Comparison of ENCODE assay signal across 25 mouse cellular contexts in genomic region chr14:79836186-79836585, GRCm38 (mm10).
A peak's percentile ranks its signal among the peaks of the same experiment; 100 is the strongest.
DNase-seq lines count a peak whose midpoint lies in the region; ATAC-seq and TF ChIP-seq lines count a peak whose summit lies in the region.
"Had no signal": no experiment of that assay in that cellular context is flagged by ENCODE, and none has a peak within 500 bp of the region (broad histone marks: within the 10 kb centered on the region; RNA-seq: fewer than 3 reads in every experiment).

No protein-coding gene starts in this region.

- no peak for ATAC-seq in stomach, postnatal 0 days (ENCODE audit: low FRiP score, low TSS enrichment)
- ATAC-seq: forebrain, embryonic 14.5 days; forebrain, postnatal 0 days; hindbrain, postnatal 0 days; inflammation-experienced regulatory T-cells, adult 6 months; intestine, embryonic 16.5 days; Patski had no signal

- H3K36me3 ChIP-seq in E14TG2a.4 (ENCODE audit: insufficient read depth, low read length) (no peaks in the 10 kb centered on the region), ES-Bruce4 (ENCODE audit: control insufficient read depth, insufficient read depth, low read length, poor library complexity, severe bottlenecking) (no peaks in the 10 kb centered on the region)
- no peaks in the 10 kb centered on the region for H3K36me3 ChIP-seq in stomach, postnatal 0 days (ENCODE audit: control insufficient read depth, insufficient read depth, low read length)
- H3K36me3 ChIP-seq: embryonic facial prominence, embryonic 12.5 days; embryonic facial prominence, embryonic 15.5 days; G1E; hindbrain, embryonic 13.5 days had no signal

- no peak overlapping the region for H3K9ac ChIP-seq in ES-Bruce4 (ENCODE audit: low read depth, poor library complexity, severe bottlenecking)
- H3K9ac ChIP-seq in stomach, postnatal 0 days (ENCODE audit: low read length) = no peak overlapping the region
- H3K9ac ChIP-seq: embryonic facial prominence, embryonic 12.5 days; embryonic facial prominence, embryonic 15.5 days; forebrain, postnatal 0 days; hindbrain, embryonic 13.5 days had no signal

- no peak for TF ChIP-seq CTCF in E14TG2a.4 (conservative IDR thresholded peaks at IDR 0.05; ENCODE audit: low read length)
- TF ChIP-seq CTCF in ES-Bruce4 (IDR thresholded peaks at IDR 0.05; ENCODE audit: low read depth, low read length) = no peak
- no peak for TF ChIP-seq CTCF in stomach, postnatal 0 days (IDR thresholded peaks at IDR 0.05; ENCODE audit: low read depth)
- no peak for TF ChIP-seq CTCF in lung, adult 2 months (IDR thresholded peaks at IDR 0.05; ENCODE audit: insufficient read depth, low read length)

- H3K27me3 ChIP-seq in E14TG2a.4 (ENCODE audit: insufficient read depth, low read length) = peaks cover 9% of the 10 kb centered on the region; the same call in 1 of the 2 replicates
- H3K27me3 ChIP-seq in ES-Bruce4 (ENCODE audit: control insufficient read depth, insufficient read depth, low read length, poor library complexity, severe bottlenecking) = 0 out of 2 replicates have a peak, but pooled peaks cover 2% of the 10 kb centered on the region
- H3K27me3 ChIP-seq in stomach, postnatal 0 days (ENCODE audit: control insufficient read depth, insufficient read depth, low read length) = no peaks in the 10 kb centered on the region
- H3K27me3 ChIP-seq: embryonic facial prominence, embryonic 12.5 days; embryonic facial prominence, embryonic 15.5 days; hindbrain, embryonic 13.5 days had no signal

- no peak overlapping the region for H3K27ac ChIP-seq in ES-Bruce4 (ENCODE audit: insufficient read depth, low read length)
- H3K27ac ChIP-seq in stomach, postnatal 0 days (replicated peaks) = no peak overlapping the region
- H3K27ac ChIP-seq: embryonic facial prominence, embryonic 12.5 days; embryonic facial prominence, embryonic 15.5 days; gastrocnemius, adult 2 months; hindbrain, embryonic 13.5 days; hindbrain, postnatal 0 days had no signal

- H3K4me1 ChIP-seq in E14TG2a.4 (replicated peaks; ENCODE audit: low read depth, low read length) (peaks cover 12% of the 10 kb centered on the region), ES-Bruce4 (ENCODE audit: control insufficient read depth, insufficient read depth, low read length) (no peaks in the 10 kb centered on the region)
- no peaks in the 10 kb centered on the region for H3K4me1 ChIP-seq in stomach, postnatal 0 days (replicated peaks; ENCODE audit: control insufficient read depth, insufficient read depth)
- H3K4me1 ChIP-seq in lung, adult 2 months (ENCODE audit: control insufficient read depth, insufficient read depth, low read length) = no peaks in the 10 kb centered on the region
- H3K4me1 ChIP-seq: embryonic facial prominence, embryonic 12.5 days; embryonic facial prominence, embryonic 15.5 days had no signal

- peaks cover 5% of the 10 kb centered on the region; the same call in 1 of the 2 replicates for H3K9me3 ChIP-seq in E14TG2a.4 (ENCODE audit: low read length)
- no peaks in the 10 kb centered on the region for H3K9me3 ChIP-seq in ES-Bruce4 (replicated peaks; ENCODE audit: control insufficient read depth, insufficient read depth, low read length, poor library complexity, severe bottlenecking)
- H3K9me3 ChIP-seq in stomach, postnatal 0 days (ENCODE audit: control insufficient read depth, low read length) = no peaks in the 10 kb centered on the region
- H3K9me3 ChIP-seq: embryonic facial prominence, embryonic 12.5 days; embryonic facial prominence, embryonic 15.5 days; hindbrain, embryonic 13.5 days had no signal

- DNase-seq in R1 (ENCODE audit: low read depth, low spot score) = peak; percentile 74
- no peak for DNase-seq in lung, postnatal 4 days
- DNase-seq in stomach, postnatal 0 days (ENCODE audit: low spot score) = no peak
- no peak for DNase-seq in lung, adult 2 months
- DNase-seq: adrenal gland, postnatal 10 days; adrenal gland, postnatal 36 days; cerebellum, adult 11 months; cerebellum, adult 2 months; cerebellum, adult 9-11 months; cerebellum, postnatal 25 days; forebrain, postnatal 0 days; gastrocnemius, adult 2 months; gastrocnemius, postnatal 14 days had no signal

- no peak for TF ChIP-seq EP300 in ES-Bruce4 (IDR thresholded peaks at IDR 0.05; ENCODE audit: insufficient read depth, low read depth, low read length)
- TF ChIP-seq EP300 in stomach, postnatal 0 days (optimal IDR thresholded peaks at IDR 0.05) = no peak

- WGBS in stomach, postnatal 0 days = 92% methylated on average over 4 of the region's 6 CpGs
- 98% methylated on average over 4 of the region's 6 CpGs for WGBS in lung, adult 2 months

- H3K4me2 ChIP-seq in stomach, postnatal 0 days (replicated peaks; ENCODE audit: low read depth) = no peak overlapping the region
- H3K4me2 ChIP-seq: embryonic facial prominence, embryonic 12.5 days; embryonic facial prominence, embryonic 15.5 days; heart, embryonic 11.5 days; hindbrain, embryonic 13.5 days had no signal

- no peak for TF ChIP-seq POLR2A in ES-Bruce4 (IDR thresholded peaks at IDR 0.05; ENCODE audit: insufficient read depth, low read length)
- no peak for TF ChIP-seq POLR2A in lung, adult 2 months (IDR thresholded peaks at IDR 0.05; ENCODE audit: borderline replicate concordance, extremely low read depth, low read depth, low read length)

- H3K4me3 ChIP-seq in E14TG2a.4 (replicated peaks; ENCODE audit: low read length) (peak overlapping the region; percentile 65), ES-Bruce4 (ENCODE audit: low read depth, low read length) (peak overlapping the region; percentile 22)
- H3K4me3 ChIP-seq in stomach, postnatal 0 days (ENCODE audit: low read depth, low read length) = no peak overlapping the region
- H3K4me3 ChIP-seq in lung, adult 2 months (replicated peaks; ENCODE audit: extremely low read depth, low read depth, low read length) = no peak overlapping the region
- H3K4me3 ChIP-seq: embryonic facial prominence, embryonic 12.5 days; embryonic facial prominence, embryonic 15.5 days; gastrocnemius, adult 2 months; hindbrain, embryonic 13.5 days had no signal

Comparison
In these comparisons a context has a peak if more than half of its experiments do, and no peak if none do; other contexts are left out.
1. H3K4me3 ChIP-seq: peak in E14TG2a.4 (single experiment) and ES-Bruce4 (single experiment); none in stomach, postnatal 0 days (single experiment) and lung, adult 2 months (single experiment).